ENCODE assay signal across 8 mouse cellular contexts in the genomic region with DNA sequence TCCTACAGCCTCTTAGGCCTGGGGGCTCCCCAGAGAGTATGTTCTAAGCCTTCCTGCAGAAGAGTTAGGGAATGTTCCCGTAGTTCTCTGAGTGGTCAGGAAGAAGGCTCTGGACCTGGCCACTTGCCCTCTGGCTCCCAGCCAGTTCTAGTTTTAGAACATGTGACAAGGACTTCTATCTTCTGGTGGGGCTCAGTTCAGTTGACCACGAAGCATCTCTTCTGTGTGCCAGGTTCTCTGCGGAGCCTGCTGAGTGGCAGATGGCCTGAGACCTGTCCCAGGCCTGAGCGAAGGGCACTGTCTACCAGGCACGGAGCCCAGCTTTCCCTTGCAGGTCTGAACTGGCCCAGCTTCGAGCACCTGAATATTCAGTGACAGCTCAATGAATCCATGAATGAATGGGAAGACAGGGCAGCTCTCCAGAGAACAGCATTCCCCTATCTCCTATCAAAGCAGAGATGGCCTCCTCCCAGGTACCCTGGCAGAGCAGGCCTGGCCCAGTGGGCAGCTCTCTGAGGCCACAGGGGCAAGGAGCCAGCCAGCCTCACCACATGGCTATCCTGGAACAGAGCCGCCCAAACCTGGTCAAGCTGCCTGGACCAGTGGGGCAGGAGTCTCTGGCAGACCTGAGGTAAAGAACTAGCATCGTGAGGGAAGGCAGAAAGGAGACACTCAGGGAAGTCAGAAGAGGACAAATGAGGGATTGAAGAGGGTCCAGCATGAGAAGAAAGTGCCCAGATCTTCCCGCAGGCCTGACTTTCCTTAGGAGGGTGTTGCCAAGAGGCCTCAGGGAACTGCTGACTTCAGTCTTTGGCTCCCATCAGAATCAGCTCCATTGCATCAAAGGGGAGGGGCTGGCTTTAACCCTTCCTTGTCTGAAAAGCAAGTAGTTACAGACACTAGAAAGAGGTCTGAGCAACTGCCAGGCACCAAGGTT.
DNase-seq lines count a peak whose midpoint lies in the region; ATAC-seq lines count a peak whose summit lies in the region.

No protein-coding gene starts in this region.

- WGBS in heart, embryonic 14.5 days: 31% methylated on average over 9 of the region's 9 CpGs
- 69% methylated on average over 9 of the region's 9 CpGs for WGBS in limb, embryonic 10.5 days

- peaks cover 20 to 26% of the 10 kb centered on the region in 2 experiments for H3K4me1 ChIP-seq in heart, embryonic 14.5 days (ENCODE audit: control insufficient read depth in 2 of 2, insufficient read depth in 2 of 2, low read length in 2 of 2)
- peaks cover 32% of the 10 kb centered on the region for H3K4me1 ChIP-seq in limb, embryonic 10.5 days

- ATAC-seq in heart, embryonic 14.5 days (ENCODE audit: insufficient number of reproducible peaks, insufficient read depth, low FRiP score, low read depth): peak; percentile 28; the same call in 1 of the 2 replicates
- ATAC-seq in activated CD4-positive, CD25-positive, alpha-beta regulatory T cell, adult 4 months: no peak

- DNase-seq in retina, postnatal 1 day: peak; percentile 24
- no peak for DNase-seq in retina, embryonic 14.5 days (ENCODE audit: low spot score)
- DNase-seq in cerebellum, postnatal 4 days (ENCODE audit: low spot score in 2 of 2): peak; percentile 58 to 92
- DNase-seq in limb, embryonic 10.5 days (ENCODE audit: low spot score): no peak
- DNase-seq in testis, postnatal 10 days (ENCODE audit: low spot score): peak; percentile 94
- no peak for DNase-seq in layer of hippocampus, postnatal 36 days

- no peaks in the 10 kb centered on the region for H3K27me3 ChIP-seq in heart, embryonic 14.5 days (ENCODE audit: control insufficient read depth, insufficient read depth, low read length)
- H3K27me3 ChIP-seq in limb, embryonic 10.5 days (ENCODE audit: low read depth, poor library complexity, severe bottlenecking): no peaks in the 10 kb centered on the region

- H3K4me2 ChIP-seq in heart, embryonic 14.5 days (ENCODE audit: low read length): no peak overlapping the region

- H3K4me3 ChIP-seq in heart, embryonic 14.5 days (ENCODE audit: control insufficient read depth in 1 of 2, insufficient read depth in 1 of 2, low read depth in 1 of 2, low read length in 2 of 2): no peak overlapping the region
- no peak overlapping the region for H3K4me3 ChIP-seq in limb, embryonic 10.5 days

- H3K9me3 ChIP-seq in heart, embryonic 14.5 days (ENCODE audit: control insufficient read depth, low read length): no peaks in the 10 kb centered on the region
- no peaks in the 10 kb centered on the region for H3K9me3 ChIP-seq in limb, embryonic 10.5 days (replicated peaks)

- peak overlapping the region; percentile 53 to 72 for H3K27ac ChIP-seq in heart, embryonic 14.5 days (replicated peaks in 1 of 2; ENCODE audit: control insufficient read depth in 1 of 2, insufficient read depth in 1 of 2, low read depth in 2 of 2, low read length in 2 of 2)
- H3K27ac ChIP-seq in limb, embryonic 10.5 days: peak overlapping the region; percentile 53; the same call in 1 of the 2 replicates

- H3K36me3 ChIP-seq in heart, embryonic 14.5 days (ENCODE audit: control insufficient read depth, insufficient read depth, low read length): peaks cover 14% of the 10 kb centered on the region
- peaks cover 37% of the 10 kb centered on the region for H3K36me3 ChIP-seq in limb, embryonic 10.5 days

- H3K9ac ChIP-seq in heart, embryonic 14.5 days (ENCODE audit: low read length): peak overlapping the region; percentile 40; the same call in 1 of the 2 replicates

Comparison
In these comparisons a context has a peak if more than half of its experiments do, and no peak if none do; other contexts are left out.
1. DNase-seq: peak in retina, postnatal 1 day (single experiment), cerebellum, postnatal 4 days (2 of 2) and testis, postnatal 10 days (single experiment); none in retina, embryonic 14.5 days (single experiment), limb, embryonic 10.5 days (single experiment) and layer of hippocampus, postnatal 36 days (0 of 2).